Mouse (Mus musculus): ENCODE measurements around the gene Krtap4-16. TPM values are rescaled to one million over a fixed set of nuclear protein-coding genes. Genes with fewer than 3 reads are reported as not detected.
"Not testable (repeated sequence)": the region's sequence is repeated elsewhere in the genome, so short reads cannot be mapped to it uniquely, and the experiment has no call there.

Gene Krtap4-16
- polyA plus RNA-seq (2016; fragmentation: Nextera tagmentation; extraction: Ambion mirVana), result not detected in 2 replicates

DNA sequence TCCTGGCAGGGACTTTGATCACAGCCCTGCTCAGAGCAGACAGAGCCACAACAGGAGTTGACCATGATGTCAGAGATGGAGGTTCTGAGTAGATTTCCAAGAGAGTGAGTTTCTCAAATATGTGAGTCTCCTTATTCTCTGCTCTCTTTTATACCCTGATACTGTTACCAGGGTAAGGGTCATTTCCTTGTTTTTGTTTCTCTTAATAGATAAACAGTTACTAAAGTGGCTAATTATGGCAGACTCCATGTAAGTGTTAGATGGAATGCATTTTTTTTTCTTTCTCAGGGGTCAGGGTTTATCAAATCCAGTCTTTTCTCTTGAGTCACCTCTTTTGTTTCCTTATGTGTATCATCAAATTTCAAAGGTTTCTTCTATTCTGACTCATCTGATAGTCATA, at the start of gene Krtap4-16:
Gene Krtap4-16 (minus strand): TSS at position 101 of the 400 bp plus-strand sequence.
- Histone ChIP-seq H3K9ac (no peak within 1 kb of the TSS), H3K27ac (no peak within 1 kb of the TSS), H3K27me3 (no peaks in the 10 kb centered on the region), H3K36me3 (no peaks in the 10 kb centered on the region), H3K9me3 (no peaks in the 10 kb centered on the region), H3K4me1 (no peaks in the 10 kb centered on the region), H3K4me3 (no peak within 1 kb of the TSS), H3K4me2 (replicated peaks) (no peak within 1 kb of the TSS)
- no peak for ATAC-seq (ENCODE audit: insufficient number of reproducible peaks, insufficient read depth, low FRiP score, low TSS enrichment)

DNA sequence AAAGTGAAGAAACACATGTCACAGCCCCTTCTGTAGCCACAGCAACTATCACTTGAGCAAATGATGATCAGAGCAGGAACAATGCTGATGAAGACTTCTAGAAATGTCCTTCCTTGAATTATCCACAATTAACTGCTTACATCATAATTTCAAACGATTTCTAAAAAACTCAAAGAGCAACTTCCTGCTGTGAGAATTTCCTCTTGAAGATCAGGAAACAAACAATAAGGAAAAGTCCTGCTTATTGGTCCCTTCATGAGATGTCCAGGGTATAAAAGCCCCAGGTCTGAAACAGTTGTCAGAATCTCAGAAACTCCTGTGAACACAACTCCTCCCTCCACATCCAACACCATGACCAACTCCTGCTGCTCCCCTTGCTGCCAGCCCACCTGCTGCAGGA, 27.5 kb upstream of the Krtap4-16 start, which contains the start of gene Gm11567:
Gene Gm11567 (plus strand): TSS at position 301 of the 400 bp plus-strand sequence.
- ATAC-seq (ENCODE audit: insufficient number of reproducible peaks, insufficient read depth, low FRiP score, low TSS enrichment); H3K9me3 ChIP-seq; H3K4me3 ChIP-seq; H3K27me3 ChIP-seq; H3K4me2 ChIP-seq (replicated peaks); H3K9ac ChIP-seq; H3K27ac ChIP-seq; H3K36me3 ChIP-seq; H3K4me1 ChIP-seq: not testable (repeated sequence)
- 60% methylated on average over 1 of the region's 1 CpGs for WGBS

DNA sequence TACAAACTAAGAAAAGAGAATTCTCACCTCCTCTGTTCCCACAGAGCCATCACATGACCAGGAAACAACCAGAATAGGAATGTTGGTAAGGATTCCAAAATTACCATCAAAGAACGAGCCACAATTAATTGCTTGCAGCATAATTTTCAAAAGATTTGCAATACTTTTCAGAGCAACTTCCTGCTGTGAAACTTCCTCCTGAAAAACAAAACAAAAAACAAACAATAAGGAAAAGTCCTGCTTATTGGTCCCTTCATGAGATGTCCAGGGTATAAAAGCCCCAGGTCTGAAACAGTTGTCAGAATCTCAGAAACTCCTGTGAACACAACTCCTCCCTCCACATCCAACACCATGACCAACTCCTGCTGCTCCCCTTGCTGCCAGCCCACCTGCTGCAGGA, 21.7 kb upstream of the Krtap4-16 start, which contains the start of gene Krtap9-1:
Gene Krtap9-1 (plus strand): TSS at position 301 of the 400 bp plus-strand sequence.
- ATAC-seq (ENCODE audit: insufficient number of reproducible peaks, insufficient read depth, low FRiP score, low TSS enrichment); H3K9me3 ChIP-seq; H3K4me2 ChIP-seq (replicated peaks); H3K4me3 ChIP-seq; H3K27ac ChIP-seq; H3K9ac ChIP-seq; H3K27me3 ChIP-seq; H3K4me1 ChIP-seq; H3K36me3 ChIP-seq: not testable (repeated sequence)
- WGBS, result 57% methylated on average over 1 of the region's 1 CpGs

DNA sequence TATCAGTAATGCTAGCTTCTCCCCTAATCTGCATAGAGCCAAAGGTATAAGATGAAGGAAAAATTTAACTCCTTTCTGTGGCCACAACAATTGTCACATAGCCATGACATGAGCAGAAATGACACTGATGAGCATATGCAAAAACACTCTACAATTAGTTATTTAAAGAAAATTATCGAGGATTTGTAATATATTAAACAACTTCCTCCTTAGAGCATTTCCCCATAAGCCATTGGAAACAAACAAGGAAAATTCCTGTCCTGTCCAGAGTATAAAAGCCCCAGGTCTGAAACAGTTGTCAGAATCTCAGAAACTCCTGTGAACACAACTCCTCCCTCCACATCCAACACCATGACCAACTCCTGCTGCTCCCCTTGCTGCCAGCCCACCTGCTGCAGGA, 12.8 kb upstream of the Krtap4-16 start, which contains the start of gene Gm11559:
Gene Gm11559 (plus strand): TSS at position 301 of the 400 bp plus-strand sequence.
- H3K9me3 ChIP-seq; H3K4me2 ChIP-seq (replicated peaks); H3K4me1 ChIP-seq; H3K9ac ChIP-seq; ATAC-seq (ENCODE audit: insufficient number of reproducible peaks, insufficient read depth, low FRiP score, low TSS enrichment); H3K4me3 ChIP-seq; H3K27me3 ChIP-seq; H3K27ac ChIP-seq; H3K36me3 ChIP-seq: not testable (repeated sequence)
- WGBS, result 76% methylated on average over 1 of the region's 1 CpGs

DNA sequence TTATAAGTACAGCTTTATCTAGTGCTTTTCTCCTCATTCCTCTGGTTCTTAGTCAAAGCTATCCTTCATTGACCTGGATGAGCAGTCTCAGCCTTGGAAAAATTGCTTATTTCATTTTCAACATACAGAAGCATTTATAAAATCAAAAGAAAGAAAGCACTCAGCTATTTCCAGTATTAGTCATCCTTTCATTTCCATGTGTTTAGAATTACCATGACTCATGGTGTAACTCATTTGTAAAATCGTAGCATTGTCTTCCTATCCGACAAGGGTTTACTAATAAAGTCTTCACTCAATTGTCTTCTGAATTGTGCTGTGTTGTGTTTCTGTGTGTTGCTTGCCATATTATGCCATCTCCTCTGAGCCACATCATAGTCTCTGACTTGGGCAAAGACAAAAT, 7.4 kb upstream of the Krtap4-16 start:
- no peak overlapping the region for H3K27ac ChIP-seq
- ATAC-seq (ENCODE audit: insufficient number of reproducible peaks, insufficient read depth, low FRiP score, low TSS enrichment), result no peak
- no peaks in the 10 kb centered on the region for H3K9me3 ChIP-seq
- no peak overlapping the region for H3K4me3 ChIP-seq
- WGBS, result 74% methylated on average over 2 of the region's 2 CpGs
- H3K4me2 ChIP-seq (replicated peaks), result no peak overlapping the region
- H3K4me1 ChIP-seq, result no peaks in the 10 kb centered on the region
- no peak overlapping the region for H3K9ac ChIP-seq
- H3K36me3 ChIP-seq, result no peaks in the 10 kb centered on the region
- H3K27me3 ChIP-seq, result no peaks in the 10 kb centered on the region

DNA sequence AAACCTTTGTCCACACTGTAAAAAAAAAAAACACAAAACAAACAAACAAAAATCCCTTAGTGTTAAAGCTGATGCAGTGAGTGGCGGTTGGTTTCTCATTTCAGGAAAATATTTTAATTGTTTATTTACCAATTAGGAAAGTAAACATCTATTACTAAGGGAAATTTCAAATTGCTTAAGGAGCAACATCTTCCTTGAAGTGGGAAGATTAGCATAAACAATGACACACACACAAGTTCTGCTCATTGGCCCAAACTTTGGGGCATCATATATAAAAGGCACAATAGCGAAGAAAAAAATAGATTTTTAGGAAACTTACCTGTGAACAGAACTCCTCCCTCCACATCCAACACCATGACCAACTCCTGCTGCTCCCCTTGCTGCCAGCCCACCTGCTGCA, 6.2 kb upstream of the Krtap4-16 start, which contains the start of gene Gm11568:
Gene Gm11568 (plus strand): TSS at position 301 of the 400 bp plus-strand sequence.
- H3K4me1 ChIP-seq, result no peaks in the 10 kb centered on the region
- no peak within 1 kb of the TSS for H3K4me2 ChIP-seq (replicated peaks)
- no peaks in the 10 kb centered on the region for H3K27me3 ChIP-seq
- H3K36me3 ChIP-seq, result no peaks in the 10 kb centered on the region
- 82% methylated on average over 2 of the region's 2 CpGs for WGBS
- H3K9ac ChIP-seq, result no peak within 1 kb of the TSS
- no peak within 1 kb of the TSS for H3K4me3 ChIP-seq
- no peak within 1 kb of the TSS for H3K27ac ChIP-seq
- no peak for ATAC-seq (ENCODE audit: insufficient number of reproducible peaks, insufficient read depth, low FRiP score, low TSS enrichment)
- no peaks in the 10 kb centered on the region for H3K9me3 ChIP-seq

DNA sequence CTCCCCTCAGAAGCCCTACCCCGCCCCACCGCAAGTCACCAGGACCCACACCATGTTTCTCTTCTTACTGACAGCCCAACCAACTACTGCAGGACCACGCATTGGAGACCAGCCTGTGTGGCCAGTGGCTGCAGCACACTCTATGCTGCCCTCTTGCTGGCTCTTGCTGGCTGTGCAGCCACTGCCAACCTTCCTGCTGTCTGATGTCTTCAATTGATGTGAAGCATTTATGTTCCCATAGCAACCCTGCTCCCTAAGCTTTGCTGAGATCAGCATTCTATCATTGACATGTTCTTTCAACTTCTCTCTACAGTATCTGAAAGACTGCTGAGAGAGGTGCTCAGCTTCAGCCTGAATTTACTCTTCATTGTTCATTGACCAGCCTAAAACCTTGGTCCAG, 2.7 kb upstream of the Krtap4-16 start:
- Histone ChIP-seq H3K36me3 (no peaks in the 10 kb centered on the region), H3K4me1 (no peaks in the 10 kb centered on the region), H3K27me3 (no peaks in the 10 kb centered on the region), H3K4me3 (no peak overlapping the region), H3K9ac (no peak overlapping the region), H3K4me2 (replicated peaks) (no peak overlapping the region), H3K27ac (no peak overlapping the region), H3K9me3 (no peaks in the 10 kb centered on the region)
- no peak for ATAC-seq (ENCODE audit: insufficient number of reproducible peaks, insufficient read depth, low FRiP score, low TSS enrichment)
- WGBS, result 57% methylated on average over 3 of the region's 3 CpGs

DNA sequence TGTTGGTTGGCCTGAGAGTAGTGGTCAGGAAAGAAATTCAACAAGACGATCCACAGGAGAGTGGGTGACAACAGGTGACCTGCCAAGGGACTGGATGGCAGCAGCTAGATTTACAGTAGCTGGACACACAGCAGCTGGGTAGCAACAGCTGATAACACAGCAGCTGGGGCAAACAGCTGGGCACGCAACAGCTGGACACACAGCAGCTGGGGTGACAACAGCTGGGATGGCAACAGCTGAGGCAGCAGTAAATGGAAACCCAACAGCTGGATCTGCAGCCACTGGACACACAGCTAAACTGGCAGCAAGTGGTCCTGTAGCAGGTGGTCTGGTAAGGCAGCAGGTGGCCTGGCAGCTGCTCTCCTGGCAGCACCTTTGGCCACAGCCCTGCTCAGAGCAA, 4.7 kb downstream of the Krtap4-16 start:
- H3K9me3 ChIP-seq, result no peaks in the 10 kb centered on the region
- no peak overlapping the region for H3K27ac ChIP-seq
- no peak overlapping the region for H3K4me3 ChIP-seq
- H3K27me3 ChIP-seq, result no peaks in the 10 kb centered on the region
- no peak for ATAC-seq (ENCODE audit: insufficient number of reproducible peaks, insufficient read depth, low FRiP score, low TSS enrichment)
- H3K36me3 ChIP-seq, result no peaks in the 10 kb centered on the region
- no peak overlapping the region for H3K4me2 ChIP-seq (replicated peaks)
- WGBS, result 86% methylated on average over 2 of the region's 2 CpGs
- no peaks in the 10 kb centered on the region for H3K4me1 ChIP-seq
- no peak overlapping the region for H3K9ac ChIP-seq

DNA sequence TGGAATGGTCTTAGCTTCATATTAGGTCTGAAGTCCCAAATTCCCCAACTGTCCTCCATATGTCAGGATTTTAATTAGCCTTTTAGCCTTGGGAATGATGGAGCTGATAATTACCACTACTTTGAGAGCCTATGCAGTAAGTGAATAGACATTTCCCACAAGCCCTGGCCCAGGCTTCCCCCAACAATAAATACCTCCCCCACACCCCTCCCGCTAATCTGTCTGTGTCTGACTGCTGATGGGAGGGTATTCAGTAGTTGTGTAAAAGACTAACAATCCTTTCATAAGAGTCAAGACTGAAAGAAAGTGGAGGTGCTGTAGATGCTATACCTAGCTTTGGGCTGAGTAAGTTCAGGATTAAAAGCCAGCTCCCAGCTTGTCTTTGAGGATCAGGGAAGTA, 9.2 kb downstream of the Krtap4-16 start:
- no peaks in the 10 kb centered on the region for H3K36me3 ChIP-seq
- H3K27me3 ChIP-seq, result no peaks in the 10 kb centered on the region
- H3K9ac ChIP-seq, result no peak overlapping the region
- no peaks in the 10 kb centered on the region for H3K4me1 ChIP-seq
- no peak for ATAC-seq (ENCODE audit: insufficient number of reproducible peaks, insufficient read depth, low FRiP score, low TSS enrichment)
- H3K4me3 ChIP-seq, result no peak overlapping the region
- H3K9me3 ChIP-seq, result no peaks in the 10 kb centered on the region; the same call in 1 of the 2 replicates
- WGBS, result 93% methylated on average over 1 of the region's 1 CpGs
- no peak overlapping the region for H3K27ac ChIP-seq
- no peak overlapping the region for H3K4me2 ChIP-seq (replicated peaks)

DNA sequence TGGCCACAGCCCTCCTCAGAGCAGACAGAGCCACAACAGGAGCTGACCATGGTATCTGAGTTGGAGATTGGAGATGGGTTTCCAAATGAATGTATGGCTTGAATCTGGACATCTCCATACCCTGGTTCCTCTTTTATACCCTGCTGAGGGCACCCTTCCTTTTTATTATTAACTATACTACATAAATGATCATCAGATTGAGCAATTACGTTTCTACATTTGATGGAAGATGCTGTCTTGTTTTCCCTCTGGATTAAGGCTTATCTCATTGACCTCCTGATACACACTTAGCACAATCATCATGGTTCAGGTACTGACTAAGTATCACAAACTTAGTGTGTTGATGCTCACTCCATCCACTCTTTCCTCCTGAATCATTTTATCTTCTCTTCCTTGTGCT, 13.4 kb downstream of the Krtap4-16 start, which contains the start of gene 2300003K06Rik:
Gene 2300003K06Rik (minus strand): TSS at position 101 of the 400 bp plus-strand sequence.
- Histone ChIP-seq H3K27me3 (no peaks in the 10 kb centered on the region), H3K36me3 (no peaks in the 10 kb centered on the region), H3K9ac (no peak within 1 kb of the TSS), H3K4me1 (no peaks in the 10 kb centered on the region), H3K4me3 (no peak within 1 kb of the TSS), H3K9me3 (no peaks in the 10 kb centered on the region; the same call in 1 of the 2 replicates), H3K27ac (no peak within 1 kb of the TSS), H3K4me2 (replicated peaks) (no peak within 1 kb of the TSS)
- WGBS, result 73% methylated on average over 1 of the region's 1 CpGs
- no peak for ATAC-seq (ENCODE audit: insufficient number of reproducible peaks, insufficient read depth, low FRiP score, low TSS enrichment)

DNA sequence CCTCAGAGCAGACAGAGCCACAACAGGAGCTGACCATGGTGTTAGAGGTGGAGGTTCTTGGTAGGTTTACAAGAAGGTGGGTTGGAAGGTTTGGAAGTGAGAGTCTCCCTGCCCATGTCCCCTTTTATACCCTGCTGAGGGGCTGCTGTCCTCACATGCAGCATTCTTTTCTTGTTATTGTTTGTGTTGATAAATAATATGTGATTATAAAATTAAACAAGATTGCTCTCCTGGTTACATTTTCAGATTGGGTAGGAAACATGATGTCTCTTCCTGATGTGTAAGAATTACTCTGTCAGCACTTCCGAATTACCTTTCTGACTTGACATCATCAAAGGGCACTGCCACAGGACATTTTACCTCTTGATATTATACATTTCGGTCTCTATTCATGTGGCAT, 35.8 kb downstream of the Krtap4-16 start, which contains the start of gene Gm11564:
Gene Gm11564 (minus strand): TSS at position 101 of the 400 bp plus-strand sequence.
- H3K27ac ChIP-seq; ATAC-seq (ENCODE audit: insufficient number of reproducible peaks, insufficient read depth, low FRiP score, low TSS enrichment); H3K4me2 ChIP-seq (replicated peaks); H3K4me3 ChIP-seq; H3K27me3 ChIP-seq; H3K9ac ChIP-seq; H3K4me1 ChIP-seq; H3K9me3 ChIP-seq; H3K36me3 ChIP-seq: not testable (repeated sequence)
- WGBS, result 84% methylated on average over 2 of the region's 2 CpGs

DNA sequence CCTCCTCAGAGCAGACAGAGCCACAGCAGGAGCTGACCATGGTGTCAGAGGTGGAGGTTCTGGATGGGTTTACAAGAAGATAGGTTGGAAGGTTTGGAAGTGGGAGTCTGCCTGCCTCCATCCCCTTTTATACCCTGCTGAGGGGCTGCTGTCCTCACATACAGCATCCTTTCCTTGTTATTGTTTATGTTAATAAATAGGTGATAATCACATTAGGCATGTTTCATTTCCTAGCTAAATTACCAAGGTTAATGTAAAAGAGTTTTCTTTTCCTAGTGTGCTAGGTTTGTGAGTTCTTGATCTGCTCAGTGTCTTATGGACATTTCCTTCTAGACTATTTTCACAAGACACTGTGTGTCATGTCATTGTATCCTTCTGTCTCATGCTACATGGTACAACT, 41.6 kb downstream of the Krtap4-16 start, which contains the start of gene Krtap4-13:
Gene Krtap4-13 (minus strand): TSS at position 101 of the 400 bp plus-strand sequence.
- not testable (repeated sequence) for H3K27me3 ChIP-seq; H3K4me3 ChIP-seq; H3K9me3 ChIP-seq; H3K27ac ChIP-seq; ATAC-seq (ENCODE audit: insufficient number of reproducible peaks, insufficient read depth, low FRiP score, low TSS enrichment); H3K36me3 ChIP-seq; H3K9ac ChIP-seq; H3K4me1 ChIP-seq; H3K4me2 ChIP-seq (replicated peaks)
